Mouse (Mus musculus): ENCODE results near the gene Ikbke.

GRCm38 (mm10) chr1:131263905-131264304, 15.5 kb downstream of the Ikbke start:
- no peak for TF ChIP-seq CTCF (conservative IDR thresholded peaks at IDR 0.05; ENCODE audit: low read length)
- TF ChIP-seq NANOG (IDR thresholded peaks at IDR 0.05; ENCODE audit: borderline replicate concordance, low read length) = no peak
